Mouse (Mus musculus) urinary bladder, postnatal 25 days (tissue): ENCODE results near the gene Kcnk4.

Experiments
- DNase-seq: peaks from one replicate; pipeline ENCODE4 v3.0.0; 2022; ENCODE audit warnings: low spot score

Kcnk4 gene

GRCm38 (mm10) chr19:6968491-6969271 is 34.4 kb upstream of the Kcnk4 start:
- peak; percentile 49 for DNase-seq

GRCm38 (mm10) chr19:6956461-6956860 is 22.1 kb upstream of the Kcnk4 start:
- no peak for DNase-seq

- DNase-seq, result no peak
Observed at GRCm38 (mm10) chr19:6955424-6955823, 21.1 kb upstream of the Kcnk4 start.

- peak; percentile 51 for DNase-seq
Observed at GRCm38 (mm10) chr19:6954046-6954445, 19.7 kb upstream of the Kcnk4 start.

GRCm38 (mm10) chr19:6952712-6953037 is 18.4 kb upstream of the Kcnk4 start:
- DNase-seq, result peak; percentile 52

GRCm38 (mm10) chr19:6951994-6952711 is 17.8 kb upstream of the Kcnk4 start:
- peak; percentile 71 for DNase-seq

GRCm38 (mm10) chr19:6951381-6951968 is 17.2 kb upstream of the Kcnk4 start:
- DNase-seq, result peak; percentile 86

- DNase-seq, result peak; percentile 46
Observed at GRCm38 (mm10) chr19:6950613-6951153, 16.4 kb upstream of the Kcnk4 start.

- DNase-seq, result no peak
Observed at GRCm38 (mm10) chr19:6949951-6950350, 15.6 kb upstream of the Kcnk4 start.

GRCm38 (mm10) chr19:6949532-6949931 is 15.2 kb upstream of the Kcnk4 start:
- no peak for DNase-seq

- no peak for DNase-seq
Observed at GRCm38 (mm10) chr19:6948186-6948585, 13.9 kb upstream of the Kcnk4 start.

- no peak for DNase-seq
Observed at GRCm38 (mm10) chr19:6947742-6948141, 13.4 kb upstream of the Kcnk4 start.

- no peak for DNase-seq
Observed at GRCm38 (mm10) chr19:6943709-6944108, 9.4 kb upstream of the Kcnk4 start.

- no peak for DNase-seq
Observed at GRCm38 (mm10) chr19:6942764-6943163, 8.4 kb upstream of the Kcnk4 start.

- peak; percentile 87 for DNase-seq
Observed at GRCm38 (mm10) chr19:6942249-6942691, 8.0 kb upstream of the Kcnk4 start, which contains the start of gene Gpr137. Gpr137 (minus strand) TSS chr19:6942480.

GRCm38 (mm10) chr19:6941372-6942248 is 7.3 kb upstream of the Kcnk4 start, which contains the start of gene Bad:
Bad (plus strand) TSS chr19:6941861.
- DNase-seq, result peak; percentile 97

GRCm38 (mm10) chr19:6940396-6941351 is 6.4 kb upstream of the Kcnk4 start:
- DNase-seq, result no peak

- DNase-seq, result no peak
Observed at GRCm38 (mm10) chr19:6939106-6940002, 5.0 kb upstream of the Kcnk4 start.
